Mouse (Mus musculus): ENCODE results near the gene D6Ertd527e. TPM values are rescaled to one million over a fixed set of nuclear protein-coding genes. Genes with fewer than 3 reads are reported as not detected.

The D6Ertd527e gene
- polyA plus RNA-seq, 1 experiment from 2014 or later, result not detected

DNA sequence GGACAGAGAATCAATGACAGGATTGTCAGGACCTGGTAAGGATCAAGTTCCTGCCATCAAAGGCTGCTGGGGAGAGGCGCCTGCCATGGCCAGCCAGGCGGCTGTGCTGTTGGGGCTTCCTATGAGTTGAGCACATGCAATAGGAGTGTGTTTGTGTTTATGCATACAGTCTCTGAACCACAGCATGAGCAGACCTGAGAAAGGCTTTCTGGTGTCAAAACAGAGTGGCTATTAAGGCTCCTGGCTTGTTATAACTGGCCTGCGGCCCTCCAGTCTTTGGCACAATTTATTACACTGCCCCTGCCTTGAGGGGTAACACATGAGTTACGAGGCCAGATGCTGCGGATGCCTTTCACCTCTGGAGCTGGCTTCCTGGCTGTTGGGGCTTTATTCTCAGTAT lies 55.6 kb downstream of the D6Ertd527e start:
- ATAC-seq (replicated peaks), result no peak
- WGBS, result 92% methylated on average over 5 of the region's 5 CpGs
- Histone ChIP-seq H3K36me3 (no peaks in the 10 kb centered on the region), H3K4me1 (peaks cover 7% of the 10 kb centered on the region; the same call in 1 of the 2 replicates), H3K27me3 (no peaks in the 10 kb centered on the region), H3K4me3 (no peak overlapping the region), H3K9me3 (no peaks in the 10 kb centered on the region), H3K4me2 (replicated peaks) (no peak overlapping the region), H3K27ac (replicated peaks) (no peak overlapping the region), H3K9ac (replicated peaks) (no peak overlapping the region)

DNA sequence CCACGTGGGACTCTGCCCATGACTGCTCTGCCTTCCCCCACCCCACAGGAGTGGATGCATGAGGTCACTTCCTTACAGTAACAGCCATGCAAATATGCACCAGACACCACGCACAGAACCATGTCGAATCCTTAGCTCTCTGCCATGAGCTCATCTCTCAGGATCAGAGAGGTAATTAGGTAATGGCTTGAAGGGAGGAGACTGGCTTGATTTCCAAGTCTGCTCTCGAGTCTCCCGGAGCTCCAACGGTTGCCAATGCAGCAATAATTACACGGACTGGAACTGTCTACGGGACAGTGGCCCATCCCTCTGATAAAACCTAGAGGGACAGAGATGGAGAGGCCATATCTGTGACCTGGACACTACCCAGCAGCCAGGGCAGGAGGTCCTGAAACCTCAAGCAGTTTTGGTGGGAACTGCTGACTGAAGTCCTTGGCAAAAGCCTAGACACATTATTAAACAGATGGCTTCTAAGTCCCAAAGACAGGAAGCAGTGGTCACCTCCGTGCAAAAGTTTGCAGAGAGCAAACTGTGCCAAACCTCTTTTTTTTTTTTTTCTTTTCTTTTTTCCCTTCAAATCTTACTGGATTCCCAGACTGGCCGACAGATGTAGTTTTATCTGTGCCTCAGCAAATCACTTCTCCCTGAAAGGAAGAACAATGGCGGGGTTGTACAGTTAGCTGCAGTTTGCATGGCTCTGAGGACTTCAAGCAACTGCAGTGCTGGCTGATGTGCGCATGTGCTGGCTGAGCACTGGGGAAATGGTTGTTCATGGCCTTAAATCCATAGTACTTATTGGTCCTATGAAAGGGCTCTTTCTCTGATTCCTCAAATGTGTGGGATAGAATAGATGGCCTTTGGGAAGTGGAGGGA lies 57.1 kb downstream of the D6Ertd527e start:
- ATAC-seq (replicated peaks), result no peak

More for the DNA sequence above, 57.1 kb downstream of the D6Ertd527e start:
- peaks cover 15% of the 10 kb centered on the region; the same call in 1 of the 2 replicates for H3K4me1 ChIP-seq
- H3K4me2 ChIP-seq (replicated peaks), result no peak overlapping the region
- no peaks in the 10 kb centered on the region for H3K36me3 ChIP-seq
- 71% methylated on average over 12 of the region's 12 CpGs for WGBS
- H3K27ac ChIP-seq (replicated peaks), result no peak overlapping the region
- H3K9ac ChIP-seq (replicated peaks), result no peak overlapping the region
- no peaks in the 10 kb centered on the region for H3K27me3 ChIP-seq
- no peaks in the 10 kb centered on the region for H3K9me3 ChIP-seq
- no peak overlapping the region for H3K4me3 ChIP-seq

Other genes with a start within 250 kb of the D6Ertd527e start
- gene Nfu1, start 95.5 kb upstream of the D6Ertd527e start, polyA plus RNA-seq (2015; fragmentation: Nextera tagmentation; extraction: Ambion mirVana), result 101 and 106 TPM in 2 replicates
- 18.6 and 19.6 TPM in 2 replicates for gene Gfpt1, start 61.9 kb upstream of the D6Ertd527e start, polyA plus RNA-seq (2015; fragmentation: Nextera tagmentation; extraction: Ambion mirVana)
- gene Antxr1, start 231.1 kb downstream of the D6Ertd527e start, polyA plus RNA-seq (2015; fragmentation: Nextera tagmentation; extraction: Ambion mirVana), result 3.0 and 3.4 TPM in 2 replicates
- gene Gkn1, start 246.2 kb downstream of the D6Ertd527e start, polyA plus RNA-seq (2015; fragmentation: Nextera tagmentation; extraction: Ambion mirVana), result not detected in 2 replicates